Mouse (Mus musculus) monocyte, adult 2 months (primary cell): ENCODE measurements around the gene Ybey.

Source experiments
- DNase-seq, 2 experiments: peaks; one replicate each; pipeline ENCODE4 v3.0.0; 2022; ENCODE audit warnings: low spot score in 2 of 2, low read depth in 1 of 2

Ybey gene

GRCm38 (mm10) chr10:76468203-76469162 lies at the start of gene Ybey, which contains the start of gene Mcm3ap:
Gene Ybey, minus strand, starts transcription at chr10:76469114.
Gene Mcm3ap, plus strand, starts transcription at chr10:76468927.
- peak; percentile 60 to 82 for DNase-seq

DNA sequence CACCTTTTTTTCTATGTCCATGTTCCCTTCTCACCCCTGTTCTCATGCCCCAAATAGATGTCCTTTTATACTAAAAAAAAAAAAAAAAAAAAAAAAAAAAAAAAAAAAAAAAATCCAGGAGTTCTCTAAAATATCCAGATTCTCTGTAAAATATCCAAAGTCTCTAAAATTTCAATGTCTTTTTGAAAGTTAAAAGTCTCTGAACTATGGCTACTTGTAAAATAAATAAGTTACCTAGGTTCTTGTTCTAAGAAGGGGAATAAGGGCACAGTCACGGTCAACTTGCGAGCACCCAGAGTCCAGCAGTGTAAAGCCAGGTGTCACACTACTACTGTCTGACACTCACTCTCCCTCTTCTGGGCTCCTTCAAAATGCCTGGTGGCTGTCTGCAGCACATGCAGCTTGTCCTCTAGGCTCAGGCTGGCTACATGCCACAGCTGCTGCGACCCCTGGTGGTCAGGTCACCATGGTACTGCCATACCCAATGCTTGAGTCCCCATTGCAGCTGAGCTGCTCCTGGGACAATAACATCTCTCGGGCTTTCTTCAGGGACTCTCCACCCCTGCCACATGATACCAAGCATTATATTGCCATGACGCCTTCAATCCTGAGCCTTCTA lies 44.2 kb upstream of the Ybey start:
- DNase-seq, result peak in 1 of 2 experiments; percentile 56

DNA sequence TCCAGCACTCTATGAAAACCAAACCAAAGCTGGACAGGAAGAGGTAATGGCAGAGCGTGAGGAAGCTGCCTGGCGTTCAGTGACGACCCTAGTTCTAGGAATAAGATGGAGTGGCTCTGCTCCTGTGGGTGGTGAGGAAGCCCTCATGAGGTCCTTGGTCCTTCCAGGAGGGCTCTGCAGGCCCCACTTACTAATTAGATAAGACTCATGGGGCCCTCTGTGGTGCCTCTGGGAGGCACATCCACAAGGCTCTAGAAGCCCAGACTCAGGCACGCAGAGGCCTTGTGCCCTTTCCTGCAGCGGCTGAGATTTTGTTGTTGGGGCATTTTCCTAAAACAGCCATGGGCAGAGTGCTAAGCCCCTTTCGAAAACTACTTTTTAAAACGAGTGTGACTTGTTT lies 37.0 kb upstream of the Ybey start:
- no peak for DNase-seq

- DNase-seq, result no peak
These were observed 35.5 kb upstream of the Ybey start for GRCm38 (mm10) chr10:76504271-76504943.

- DNase-seq, result no peak
These were observed 28.6 kb upstream of the Ybey start for GRCm38 (mm10) chr10:76497522-76497921.

DNA sequence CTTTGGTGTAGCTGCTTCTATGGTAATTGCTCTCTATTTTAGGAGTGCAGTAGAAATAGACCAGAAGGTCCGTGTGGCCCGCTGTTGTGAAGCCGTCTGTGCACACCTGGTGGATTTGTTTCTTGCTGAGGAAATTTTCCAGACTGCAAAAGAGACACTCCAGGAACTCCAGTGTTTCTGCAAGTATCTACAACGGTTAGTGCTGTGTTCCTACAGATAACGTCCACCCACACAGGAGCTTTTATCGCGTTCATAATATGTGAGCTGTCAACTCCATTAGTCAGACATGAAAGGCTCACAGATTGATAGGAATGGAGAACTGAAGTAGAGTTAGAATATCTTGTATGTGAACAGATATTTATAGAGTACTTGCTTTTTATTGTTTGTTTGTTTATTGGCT lies 27.5 kb upstream of the Ybey start:
- no peak for DNase-seq

GRCm38 (mm10) chr10:76495501-76495900 lies 26.6 kb upstream of the Ybey start:
- DNase-seq, result no peak

GRCm38 (mm10) chr10:76493527-76493926 lies 24.6 kb upstream of the Ybey start:
- DNase-seq, result no peak

DNA sequence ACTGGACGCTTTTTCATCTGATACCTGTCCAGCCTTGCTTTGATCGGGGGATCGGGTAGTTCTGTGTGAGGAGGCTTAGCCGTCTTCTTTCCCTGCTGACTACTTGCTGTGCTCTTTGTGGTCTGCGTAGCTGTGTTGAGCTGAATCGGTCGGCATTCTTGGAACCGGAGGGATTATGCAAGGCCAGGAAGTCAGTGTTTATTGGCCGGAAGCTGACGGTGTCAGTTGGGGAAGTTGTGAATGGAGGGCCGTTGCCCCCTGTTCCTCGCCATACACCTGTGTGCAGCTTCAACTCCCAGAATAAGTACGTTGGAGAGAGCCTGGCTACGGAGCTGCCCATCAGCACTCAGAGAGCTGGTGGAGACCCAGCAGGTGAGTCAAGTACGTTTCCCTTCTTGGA lies 20.3 kb upstream of the Ybey start:
- DNase-seq, result no peak

DNA sequence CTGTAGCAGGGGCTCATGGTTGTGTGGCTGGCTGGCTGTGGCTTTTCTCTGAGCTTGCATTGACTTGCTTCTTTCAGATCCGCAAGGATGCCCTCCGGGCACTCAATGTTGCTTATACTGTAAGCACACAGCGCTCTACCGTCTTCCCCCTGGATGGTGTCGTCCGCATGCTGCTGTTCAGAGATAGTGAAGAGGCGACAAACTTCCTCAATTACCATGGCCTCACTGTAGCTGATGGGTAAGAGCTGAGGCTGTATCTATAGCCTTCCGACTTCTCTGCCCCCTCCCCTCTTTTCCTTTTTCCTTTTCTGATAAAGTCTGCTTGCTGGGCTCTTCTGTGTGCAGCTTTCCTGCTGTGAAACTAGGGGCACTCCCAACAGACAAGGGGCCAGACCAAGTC lies 19.4 kb upstream of the Ybey start:
- DNase-seq, result no peak

GRCm38 (mm10) chr10:76486302-76486701 lies 17.4 kb upstream of the Ybey start:
- no peak for DNase-seq

DNA sequence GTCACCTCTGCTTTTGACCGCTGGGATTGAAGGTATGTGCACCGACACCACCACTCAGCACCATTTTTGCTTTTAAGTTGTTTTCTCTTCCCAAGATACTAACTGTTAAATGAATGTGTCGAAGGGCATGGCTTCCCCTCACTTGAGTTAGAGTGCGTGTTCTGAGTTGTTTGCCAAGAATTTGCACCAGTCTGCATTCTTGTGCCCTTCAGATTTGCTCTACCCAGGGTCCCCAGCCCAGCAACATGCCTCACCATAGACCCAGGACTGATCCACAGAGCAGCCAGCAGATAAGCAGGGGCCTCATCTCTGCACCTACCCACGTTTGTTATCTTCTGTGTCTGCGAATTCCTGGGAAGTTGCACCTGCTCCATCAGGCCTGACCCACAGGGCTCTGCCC lies 12.6 kb upstream of the Ybey start:
- no peak for DNase-seq

DNA sequence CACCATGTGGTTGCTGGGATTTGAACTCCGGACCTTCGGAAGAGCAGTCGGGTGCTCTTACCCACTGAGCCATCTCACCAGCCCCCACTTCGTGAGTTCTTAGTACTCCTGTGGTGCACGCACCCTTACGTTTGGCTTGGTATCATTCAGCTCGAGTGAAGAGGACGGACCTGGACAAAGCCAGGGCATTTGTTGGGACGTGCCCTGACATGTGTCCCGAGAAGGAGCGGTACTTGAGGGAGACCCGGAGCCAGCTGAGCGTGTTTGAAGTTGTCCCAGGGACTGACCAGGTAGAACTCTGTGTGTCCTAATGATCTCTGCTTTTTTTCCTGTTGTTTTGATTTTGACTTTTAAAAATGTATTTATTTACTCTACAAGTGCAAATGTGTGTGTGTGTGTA lies 11.9 kb upstream of the Ybey start:
- no peak for DNase-seq

DNA sequence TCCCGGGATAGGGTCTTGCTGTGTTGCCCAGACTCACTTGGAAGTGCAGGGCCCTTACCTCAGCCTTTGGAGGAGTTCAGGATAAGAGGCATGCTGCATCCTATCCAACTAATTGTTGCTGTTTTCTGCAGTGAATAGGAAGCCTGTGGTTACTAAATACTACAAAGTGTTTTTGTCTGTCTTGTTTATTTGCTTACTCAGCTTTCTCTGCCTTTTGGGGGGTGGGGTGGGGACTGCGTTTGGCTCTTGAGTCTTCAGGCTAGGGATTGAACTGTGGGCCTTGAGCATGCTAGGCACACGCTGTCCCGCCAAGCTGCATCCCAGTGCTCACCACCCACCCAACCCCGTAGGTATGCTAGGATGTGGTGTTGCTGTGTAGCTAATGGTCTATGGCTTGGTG lies 4.8 kb upstream of the Ybey start:
- no peak for DNase-seq

- DNase-seq, result no peak
These were observed 6.2 kb downstream of the Ybey start for GRCm38 (mm10) chr10:76462721-76463120.

GRCm38 (mm10) chr10:76462312-76462711 lies 6.6 kb downstream of the Ybey start:
- DNase-seq, result no peak

DNA sequence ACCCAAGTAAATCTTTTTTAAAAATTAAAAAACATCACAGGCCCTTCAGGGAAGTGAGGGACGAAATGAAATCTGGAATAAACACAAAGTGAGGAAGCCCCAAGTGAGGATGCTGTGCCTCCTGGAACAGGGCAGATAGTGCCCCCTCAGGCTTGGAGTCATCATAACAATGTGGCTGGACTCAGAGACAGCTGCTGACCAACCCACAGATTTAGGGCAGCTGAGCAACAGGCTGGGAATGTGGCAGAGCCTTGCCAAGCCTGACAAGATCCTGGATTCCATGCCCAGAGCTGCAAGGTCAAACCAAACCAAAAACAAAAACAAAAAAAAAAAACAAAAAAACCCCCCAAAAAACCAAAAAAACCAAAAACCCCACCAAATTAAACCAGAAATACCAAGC lies 7.7 kb downstream of the Ybey start:
- no peak for DNase-seq

- DNase-seq, result peak in 1 of 2 experiments; percentile 9
These were observed 13.6 kb downstream of the Ybey start for GRCm38 (mm10) chr10:76455289-76455688.

DNA sequence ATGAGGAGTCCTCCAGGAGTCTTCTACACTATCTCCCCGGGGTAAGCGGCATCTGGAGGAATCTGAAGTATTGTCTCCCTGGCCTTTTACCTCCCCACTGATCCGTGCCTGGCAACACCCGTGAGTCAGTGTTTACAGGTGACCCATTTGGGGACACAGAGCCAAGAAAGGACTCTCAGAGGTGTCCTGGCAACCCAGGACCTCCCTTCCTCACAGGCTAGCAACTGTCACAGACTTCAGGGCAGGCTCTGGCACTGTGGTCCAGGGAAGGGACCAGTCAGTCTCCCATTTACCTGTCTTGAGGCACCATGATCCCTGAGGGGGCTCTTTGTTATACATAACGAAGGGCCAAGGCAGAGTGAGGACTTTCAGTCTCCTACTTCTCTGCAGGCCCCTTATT lies 20.1 kb downstream of the Ybey start, which contains the start of gene 2610028H24Rik:
2610028H24Rik (plus strand) TSS at position 231 of the 400 bp plus-strand sequence.
- DNase-seq, result no peak

GRCm38 (mm10) chr10:76447406-76448229 lies 21.3 kb downstream of the Ybey start:
- no peak for DNase-seq
